Mouse (Mus musculus) liver, postnatal 0 days (tissue): Measurements from ENCODE around the gene Gm9817. TPM values are rescaled to one million over a fixed set of nuclear protein-coding genes. Genes with fewer than 3 reads are reported as not detected.

Source experiments
- ATAC-seq: fragments of 200-750 bp; cut with Nextera tagmentation; 2 replicates; pipeline ENCODE4 v1.8.0; 2017; ENCODE audit warnings: mild to moderate bottlenecking, moderate library complexity
- DNase-seq: peaks from one replicate; pipeline ENCODE4 v3.0.0-alpha.2; 2016
- H3K27ac ChIP-seq: fragments of 300-500 bp; sonication (generic); 2 replicates; pipeline ENCODE4 v1.5.1; 2014; ENCODE audit warnings: antibody characterized with exemption, moderate library complexity, mild to moderate bottlenecking, low read depth
- H3K27me3 ChIP-seq: fragments of 300-500 bp; sonication (generic); 2 replicates; pipeline ENCODE4 v1.6.1; 2014; ENCODE audit warnings: low read length, control low read depth, mixed read lengths; ENCODE audit not compliant: insufficient read depth
- H3K36me3 ChIP-seq: fragments of 300-500 bp; sonication (generic); replicated peaks from 2 replicates; pipeline ENCODE4 v1.6.1; 2014; ENCODE audit warnings: mild to moderate bottlenecking, control low read depth, low read length, moderate library complexity, mixed read lengths; ENCODE audit not compliant: insufficient read depth
- H3K4me1 ChIP-seq: fragments of 300-500 bp; sonication (generic); 2 replicates; pipeline ENCODE4 v1.6.1; 2014; ENCODE audit warnings: antibody characterized with exemption, mild to moderate bottlenecking, control low read depth; ENCODE audit not compliant: insufficient read depth
- H3K4me2 ChIP-seq: fragments of 300-500 bp; sonication (generic); 2 replicates; pipeline ENCODE4 v1.6.1; 2014; ENCODE audit warnings: low read depth, mild to moderate bottlenecking, low read length, moderate library complexity, mixed read lengths
- H3K4me3 ChIP-seq: fragments of 300-500 bp; sonication (generic); 2 replicates; pipeline ENCODE4 v1.5.1; 2014; ENCODE audit warnings: low read depth, low read length
- H3K9ac ChIP-seq: fragments of 300-500 bp; sonication (generic); replicated peaks from 2 replicates; pipeline ENCODE4 v1.6.1; 2014; ENCODE audit warnings: mild to moderate bottlenecking, moderate library complexity
- H3K9me3 ChIP-seq: fragments of 300-500 bp; sonication (generic); 2 replicates; pipeline ENCODE4 v1.6.1; 2016; ENCODE audit warnings: mild to moderate bottlenecking, control low read depth, low read length, mixed read lengths
- CTCF ChIP-seq: sonication (generic); IDR thresholded peaks from 2 replicates; pipeline ENCODE4 v1.5.1; 2016; ENCODE audit warnings: antibody characterized with exemption, low read depth
- EP300 ChIP-seq: IDR thresholded peaks from 2 replicates; pipeline ENCODE4 v1.6.1; 2016; ENCODE audit warnings: antibody characterized with exemption, low read depth, mild to moderate bottlenecking
- WGBS: fragments of 180-500 bp; shearing (Covaris S2); extraction: QIAGEN DNeasy Blood & Tissue Kit; methylation state at CpG from one replicate; pipeline ENCODE4 v1.1.7; 2014; ENCODE audit not compliant: insufficient replicate concordance; 5-methylcytosine and 5-hydroxymethylcytosine counted together
- polyA plus RNA-seq: library from polyadenylated mRNA; unstranded; fragments of >200 nt; fragmentation: Nextera tagmentation; extraction: Ambion mirVana; gene quantifications from 2 replicates; pipeline ENCODE4 v1.2.1, GENCODE M21; 2015

The Gm9817 gene
- polyA plus RNA-seq, 1 experiment from 2014 or later: not detected

DNA sequence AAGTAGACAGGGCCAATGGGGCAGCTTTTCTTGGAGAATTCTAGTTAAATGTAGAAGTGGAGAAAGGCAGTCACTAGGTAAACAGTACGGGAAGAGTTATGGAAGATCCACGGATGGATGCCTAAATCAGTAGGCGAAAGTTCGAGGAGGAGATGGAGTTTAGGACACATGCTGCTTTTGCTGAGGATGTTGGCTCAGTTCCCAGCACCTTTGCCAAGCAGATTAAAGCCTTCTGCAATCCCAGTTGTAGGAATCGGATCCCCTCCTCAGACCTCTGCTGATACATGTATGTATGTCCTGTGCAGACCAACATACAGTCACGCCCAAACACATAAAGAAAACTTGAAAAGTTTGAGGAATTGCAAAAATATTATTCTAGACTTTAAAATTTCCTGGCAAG, 8.1 kb upstream of the Gm9817 start:
- ATAC-seq (no peak), DNase-seq (no peak)
- 76% methylated on average over 6 of the region's 6 CpGs for WGBS
- H3K4me2 ChIP-seq: no peak overlapping the region
- H3K9me3 ChIP-seq: peaks cover 4% of the 10 kb centered on the region; the same call in 1 of the 2 replicates
- TF ChIP-seq CTCF (no peak), EP300 (no peak)
- H3K36me3 ChIP-seq: no peaks in the 10 kb centered on the region
- H3K27me3 ChIP-seq: peaks cover 12% of the 10 kb centered on the region
- H3K4me1 ChIP-seq: no peaks in the 10 kb centered on the region
- H3K4me3 ChIP-seq: no peak overlapping the region
- H3K27ac ChIP-seq: no peak overlapping the region
- no peak overlapping the region for H3K9ac ChIP-seq

DNA sequence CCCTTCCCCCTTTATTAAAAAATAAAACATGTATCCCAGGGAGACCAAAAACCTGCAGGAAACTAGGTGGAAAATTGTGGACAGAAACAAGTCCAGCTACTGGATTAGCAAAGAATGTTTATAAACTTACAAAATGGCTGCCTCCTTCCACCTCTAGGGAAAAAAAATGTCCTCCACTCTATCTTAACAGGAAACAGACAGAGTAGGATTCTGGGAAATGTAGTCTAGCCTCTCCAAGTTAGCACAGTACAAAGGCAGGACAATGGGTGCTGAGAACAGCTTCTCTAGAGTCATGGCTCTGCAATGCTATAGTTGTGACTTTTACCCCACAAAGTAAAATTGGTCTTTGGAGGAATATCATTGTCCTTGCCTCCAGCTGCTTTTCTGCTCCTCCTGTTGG, 3.5 kb upstream of the Gm9817 start:
- peaks cover 20% of the 10 kb centered on the region for H3K27me3 ChIP-seq
- no peak for DNase-seq

DNA sequence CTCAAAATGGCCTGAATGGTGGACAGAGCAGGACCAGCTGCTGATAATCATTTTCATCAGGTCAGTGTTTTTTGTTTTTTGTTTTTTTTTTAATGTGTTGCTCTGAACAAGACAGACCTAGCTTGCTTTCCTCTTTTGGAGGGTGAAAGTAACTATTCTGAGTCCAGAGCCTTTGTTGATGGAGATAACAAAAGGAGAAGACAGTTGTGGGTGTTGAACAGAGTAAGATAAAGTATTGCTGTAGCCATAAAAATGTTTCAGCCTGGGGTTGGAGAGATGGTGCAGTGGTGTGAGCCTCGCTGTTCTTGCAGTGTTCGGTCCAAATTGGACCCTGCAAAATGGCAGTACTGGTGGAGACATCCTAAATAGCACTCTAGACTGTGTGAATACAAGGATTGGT, 2.8 kb upstream of the Gm9817 start:
- DNase-seq (no peak), ATAC-seq (no peak)
- Histone ChIP-seq H3K27me3 (peaks cover 18% of the 10 kb centered on the region; the same call in 1 of the 2 replicates), H3K4me3 (no peak overlapping the region), H3K36me3 (no peaks in the 10 kb centered on the region), H3K4me2 (no peak overlapping the region), H3K9ac (no peak overlapping the region), H3K9me3 (peaks cover 4% of the 10 kb centered on the region; the same call in 1 of the 2 replicates), H3K27ac (no peak overlapping the region), H3K4me1 (no peaks in the 10 kb centered on the region)
- 82% methylated on average over 2 of the region's 2 CpGs for WGBS
- no peak for TF ChIP-seq CTCF
- no peak for TF ChIP-seq EP300

More for the DNA sequence above, 3.5 kb upstream of the Gm9817 start:
- no peak overlapping the region for H3K27ac ChIP-seq
- ATAC-seq: no peak
- TF ChIP-seq CTCF: no peak
- no peak for TF ChIP-seq EP300
- H3K4me2 ChIP-seq: no peak overlapping the region
- H3K36me3 ChIP-seq: no peaks in the 10 kb centered on the region
- H3K9me3 ChIP-seq: peaks cover 4% of the 10 kb centered on the region; the same call in 1 of the 2 replicates
- H3K4me3 ChIP-seq: no peak overlapping the region
- no peak overlapping the region for H3K9ac ChIP-seq
- no peaks in the 10 kb centered on the region for H3K4me1 ChIP-seq

DNA sequence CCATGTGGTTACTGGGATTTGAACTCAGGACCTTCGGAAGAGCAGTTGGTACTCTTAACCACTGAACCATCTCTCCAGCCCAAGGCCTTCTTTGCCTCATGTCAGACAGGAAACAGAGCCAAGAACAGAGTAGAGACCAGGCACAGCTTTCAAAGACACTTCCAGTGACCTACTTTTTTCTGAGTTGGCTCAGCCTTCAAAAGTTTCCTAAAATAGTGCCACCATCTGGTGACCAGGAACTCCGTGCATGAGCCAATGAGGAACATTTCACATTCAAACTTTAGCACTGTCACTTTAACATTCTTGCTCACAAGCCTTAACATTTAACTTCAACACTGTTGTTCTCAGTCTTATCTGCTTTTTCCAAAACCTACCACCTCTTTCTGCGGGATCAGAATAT, 2.3 kb downstream of the Gm9817 start:
- no peak for TF ChIP-seq CTCF
- Histone ChIP-seq H3K36me3 (no peaks in the 10 kb centered on the region), H3K27ac (no peak overlapping the region), H3K27me3 (peaks cover 22% of the 10 kb centered on the region), H3K4me2 (no peak overlapping the region), H3K4me3 (no peak overlapping the region), H3K4me1 (no peaks in the 10 kb centered on the region), H3K9ac (no peak overlapping the region), H3K9me3 (peaks cover 7% of the 10 kb centered on the region; the same call in 1 of the 2 replicates)
- 80% methylated on average over 3 of the region's 3 CpGs for WGBS
- no peak for DNase-seq
- no peak for ATAC-seq

DNA sequence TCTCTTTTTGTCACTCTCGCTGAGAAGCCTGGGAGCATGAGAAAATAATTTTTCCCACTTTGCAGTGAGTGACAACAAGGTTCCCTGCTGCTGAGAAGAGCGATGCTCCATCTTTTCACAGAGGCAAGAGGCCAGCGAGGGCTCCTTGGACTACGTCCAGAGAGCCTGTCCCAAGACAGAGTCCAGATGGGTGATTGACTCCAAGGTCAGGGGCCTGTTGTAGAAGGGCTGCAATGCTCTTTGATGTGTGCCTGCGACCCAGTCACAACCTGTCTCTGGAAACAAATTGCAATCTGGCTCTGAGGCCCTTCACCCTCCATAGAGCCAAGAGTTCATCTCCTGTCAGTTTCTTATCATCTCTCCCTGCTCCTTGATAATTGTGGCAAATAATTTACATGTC, 5.2 kb downstream of the Gm9817 start:
- ATAC-seq (no peak), DNase-seq (no peak)
- WGBS: 67% methylated on average over 5 of the region's 5 CpGs

GRCm38 (mm10) chr13:45088796-45089221, 10.3 kb downstream of the Gm9817 start:
- no peak overlapping the region for H3K4me2 ChIP-seq
- no peaks in the 10 kb centered on the region for H3K9me3 ChIP-seq
- 28% methylated on average over 2 of the region's 2 CpGs for WGBS
- no peaks in the 10 kb centered on the region for H3K36me3 ChIP-seq
- H3K27me3 ChIP-seq: peaks cover 48% of the 10 kb centered on the region
- peaks cover 2% of the 10 kb centered on the region; the same call in 1 of the 2 replicates for H3K4me1 ChIP-seq
- peak; percentile 24 for DNase-seq
- peak; percentile 83 for ATAC-seq
- no peak overlapping the region for H3K9ac ChIP-seq
- H3K4me3 ChIP-seq: no peak overlapping the region
- TF ChIP-seq EP300 (no peak), CTCF (no peak)
- H3K27ac ChIP-seq: 0 out of 2 replicates have a peak overlapping the region, but pooled peaks have one; percentile 29

More for the DNA sequence above, 5.2 kb downstream of the Gm9817 start:
- Histone ChIP-seq H3K9me3 (peaks cover 7% of the 10 kb centered on the region; the same call in 1 of the 2 replicates), H3K4me2 (no peak overlapping the region), H3K36me3 (no peaks in the 10 kb centered on the region), H3K4me3 (no peak overlapping the region), H3K27me3 (peaks cover 30% of the 10 kb centered on the region), H3K4me1 (no peaks in the 10 kb centered on the region), H3K9ac (no peak overlapping the region), H3K27ac (no peak overlapping the region)
- TF ChIP-seq EP300 (no peak), CTCF (no peak)

- H3K36me3 ChIP-seq: no peaks in the 10 kb centered on the region
- ATAC-seq: no peak
- WGBS: 66% methylated on average over 13 of the region's 13 CpGs
- no peaks in the 10 kb centered on the region for H3K9me3 ChIP-seq
- H3K27me3 ChIP-seq: peaks cover 54% of the 10 kb centered on the region
- no peak for DNase-seq
- TF ChIP-seq CTCF (no peak), EP300 (no peak)
- H3K9ac ChIP-seq: no peak overlapping the region
- H3K4me3 ChIP-seq: no peak overlapping the region
- H3K4me2 ChIP-seq: no peak overlapping the region
- H3K4me1 ChIP-seq: peaks cover 2% of the 10 kb centered on the region; the same call in 1 of the 2 replicates
- H3K27ac ChIP-seq: no peak overlapping the region
Observed at GRCm38 (mm10) chr13:45089846-45090245, 11.4 kb downstream of the Gm9817 start.
